ENCODE assay signal across 32 mouse cellular contexts in the genomic region with DNA sequence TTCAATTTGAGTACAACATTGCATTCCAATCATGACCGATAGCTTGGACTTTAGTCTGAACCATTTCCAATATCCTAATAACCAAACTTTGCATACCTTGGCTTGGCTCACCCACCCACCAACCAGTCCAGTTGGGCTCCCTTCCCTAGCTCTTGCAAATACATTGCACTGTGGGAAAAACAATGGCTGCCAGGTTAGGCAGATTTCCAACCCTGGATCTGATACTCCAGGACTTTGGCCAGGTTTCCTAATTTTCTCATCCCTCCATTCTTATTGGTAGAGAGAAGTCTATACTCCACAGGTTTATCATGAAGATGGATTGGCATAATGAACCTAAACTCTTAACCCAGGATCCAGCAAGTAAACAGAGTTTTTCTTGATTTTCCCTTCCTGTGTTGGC.
"Had no signal": no experiment of that assay in that cellular context is flagged by ENCODE, and none has a peak within 500 bp of the region (broad histone marks: within the 10 kb centered on the region; RNA-seq: fewer than 3 reads in every experiment).

No protein-coding gene starts in this region.

- H3K9ac ChIP-seq: heart, embryonic 12.5 days; heart, embryonic 13.5 days; heart, embryonic 15.5 days; hindbrain, embryonic 12.5 days; hindbrain, embryonic 13.5 days; hindbrain, embryonic 14.5 days; hindbrain, embryonic 15.5 days; intestine, embryonic 15.5 days; kidney, embryonic 15.5 days had no signal

- H3K27ac ChIP-seq: heart, embryonic 13.5 days; heart, embryonic 15.5 days; hindbrain, embryonic 12.5 days; hindbrain, embryonic 13.5 days; hindbrain, embryonic 14.5 days; hindbrain, embryonic 15.5 days; intestine, embryonic 15.5 days; kidney, embryonic 15.5 days; kidney, postnatal 0 days; layer of hippocampus, adult 2 months; left cerebral cortex, adult 2 months had no signal

- DNase-seq: heart, postnatal 10 days; heart, postnatal 14 days; heart, postnatal 4 days; kidney, adult 11 months; kidney, adult 18-20 months; kidney, adult 2 months; kidney, adult 8-10 months; kidney, adult 9 months; kidney, postnatal 10 days; kidney, postnatal 14 days; kidney, postnatal 25 days; kidney, postnatal 36 days; kidney, postnatal 4 days; layer of hippocampus, adult 9-11 months; layer of hippocampus, postnatal 36 days had no signal

- ATAC-seq: hindbrain, embryonic 16.5 days; inflammation-experienced regulatory T-cells, adult 6 months; intestine, embryonic 15.5 days; intestine, embryonic 16.5 days; intestine, postnatal 0 days had no signal

- H3K4me2 ChIP-seq: heart, embryonic 11.5 days; heart, embryonic 12.5 days; heart, embryonic 13.5 days; heart, embryonic 15.5 days; hindbrain, embryonic 12.5 days; hindbrain, embryonic 13.5 days; hindbrain, embryonic 14.5 days; hindbrain, embryonic 15.5 days; intestine, embryonic 15.5 days; kidney, embryonic 15.5 days had no signal

- H3K9me3 ChIP-seq: heart, embryonic 12.5 days; heart, embryonic 13.5 days; heart, embryonic 15.5 days; hindbrain, embryonic 12.5 days; hindbrain, embryonic 13.5 days; hindbrain, embryonic 15.5 days; intestine, embryonic 15.5 days; kidney, embryonic 15.5 days had no signal

- H3K36me3 ChIP-seq: heart, embryonic 12.5 days; heart, embryonic 13.5 days; heart, embryonic 15.5 days; hindbrain, embryonic 12.5 days; hindbrain, embryonic 13.5 days; hindbrain, embryonic 15.5 days; intestine, embryonic 15.5 days; kidney, embryonic 15.5 days had no signal

- H3K4me1 ChIP-seq: heart, embryonic 12.5 days; heart, embryonic 13.5 days; heart, embryonic 15.5 days; hindbrain, embryonic 12.5 days; hindbrain, embryonic 15.5 days; intestine, embryonic 15.5 days; kidney, embryonic 15.5 days had no signal

- H3K27me3 ChIP-seq: heart, embryonic 12.5 days; heart, embryonic 13.5 days; heart, embryonic 15.5 days; hindbrain, embryonic 12.5 days; hindbrain, embryonic 13.5 days; hindbrain, embryonic 15.5 days; intestine, embryonic 15.5 days; kidney, embryonic 15.5 days had no signal

- H3K4me3 ChIP-seq: heart, embryonic 12.5 days; heart, embryonic 13.5 days; heart, embryonic 15.5 days; hindbrain, embryonic 12.5 days; hindbrain, embryonic 13.5 days; hindbrain, embryonic 15.5 days; intestine, embryonic 15.5 days; kidney, embryonic 15.5 days; layer of hippocampus, adult 2 months; left cerebral cortex, adult 2 months had no signal
